Mouse (Mus musculus) adrenal gland, postnatal 25 days (tissue): Measurements from ENCODE around the gene Serinc3. TPM values are rescaled to one million over a fixed set of nuclear protein-coding genes. Genes with fewer than 3 reads are reported as not detected.
A peak's percentile ranks its signal among the peaks of the same experiment; 100 is the strongest.

Experiments
- DNase-seq: peaks from one replicate; pipeline ENCODE4 v3.0.0; 2021; ENCODE audit warnings: mixed read lengths
- total RNA-seq: library from RNA; stranded (reverse); gene quantifications from 2 replicates; pipeline ENCODE4 v1.2.3, GENCODE M21; 2021

Gene Serinc3
- total RNA-seq, 1 experiment from 2014 or later, result 571 TPM

DNA sequence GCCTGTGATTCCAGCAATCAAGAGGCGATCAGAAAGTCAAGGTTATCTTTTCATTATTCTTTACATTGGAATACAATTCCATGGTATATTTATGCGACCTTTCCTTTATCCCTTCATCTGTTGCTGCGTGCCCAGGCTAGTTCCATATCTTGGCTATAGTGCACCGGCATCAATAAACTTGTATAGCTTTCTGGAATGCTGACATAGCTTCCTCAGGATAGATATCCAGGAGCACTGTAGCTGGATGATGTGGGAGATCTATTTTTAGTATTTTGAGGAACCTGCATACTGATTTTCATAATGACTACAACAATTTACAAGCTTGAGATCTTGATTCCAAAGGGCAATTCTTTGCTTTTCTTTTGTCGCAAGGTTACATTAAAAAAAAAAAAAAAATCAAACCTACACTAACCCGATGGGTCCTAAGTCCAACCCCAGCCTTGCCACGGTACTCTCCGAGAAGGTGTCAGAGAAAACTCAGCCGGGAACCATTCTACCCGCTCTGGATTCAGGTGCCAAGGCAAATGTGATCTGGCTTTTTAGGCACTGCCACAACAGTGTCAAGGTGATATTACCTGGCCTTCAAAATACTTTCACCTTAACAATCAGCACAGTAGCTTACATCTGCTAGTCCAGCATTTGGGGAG lies 51.2 kb downstream of the Serinc3 start:
- no peak for DNase-seq

DNA sequence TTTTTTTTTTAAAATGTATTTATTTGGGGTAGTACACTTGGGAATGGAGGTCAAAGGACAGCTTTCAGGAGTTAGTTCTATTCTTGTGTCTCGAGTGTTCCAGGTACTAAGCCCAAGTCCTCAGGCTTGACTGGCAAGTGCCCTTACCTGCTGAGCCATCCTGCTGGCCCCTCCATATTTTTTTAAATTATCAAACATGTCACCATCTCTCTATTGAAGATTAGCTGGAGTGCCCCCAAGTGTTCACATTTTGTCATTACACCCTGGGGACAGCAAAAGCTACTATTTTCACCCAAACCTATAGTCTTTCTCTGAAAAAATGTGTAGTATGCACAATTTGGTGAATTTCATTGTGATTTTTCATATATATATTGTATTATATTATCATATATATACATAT lies 52.8 kb downstream of the Serinc3 start:
- DNase-seq, result peak; percentile 28

GRCm38 (mm10) chr2:163590996-163591395 lies 53.9 kb downstream of the Serinc3 start:
- DNase-seq, result no peak

DNA sequence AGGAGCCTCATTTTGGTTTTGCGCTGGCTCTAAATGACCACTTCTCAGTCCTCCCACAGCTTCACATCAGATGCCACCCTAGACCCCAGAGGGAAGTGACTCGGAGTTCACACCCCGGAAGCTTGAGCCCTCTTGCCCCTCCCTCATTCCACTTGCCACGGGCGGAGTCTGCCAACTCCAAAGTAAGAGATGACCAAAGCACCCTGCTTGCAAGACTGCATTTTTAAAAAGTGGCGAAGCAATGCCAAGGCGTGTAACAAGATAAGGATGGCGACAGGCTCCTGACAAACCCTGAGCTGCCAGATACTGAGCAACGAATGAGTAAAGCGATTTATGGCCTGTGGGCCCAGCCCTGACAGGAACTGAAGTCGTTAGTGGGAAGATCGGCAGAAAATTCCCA lies 54.7 kb downstream of the Serinc3 start:
- no peak for DNase-seq

DNA sequence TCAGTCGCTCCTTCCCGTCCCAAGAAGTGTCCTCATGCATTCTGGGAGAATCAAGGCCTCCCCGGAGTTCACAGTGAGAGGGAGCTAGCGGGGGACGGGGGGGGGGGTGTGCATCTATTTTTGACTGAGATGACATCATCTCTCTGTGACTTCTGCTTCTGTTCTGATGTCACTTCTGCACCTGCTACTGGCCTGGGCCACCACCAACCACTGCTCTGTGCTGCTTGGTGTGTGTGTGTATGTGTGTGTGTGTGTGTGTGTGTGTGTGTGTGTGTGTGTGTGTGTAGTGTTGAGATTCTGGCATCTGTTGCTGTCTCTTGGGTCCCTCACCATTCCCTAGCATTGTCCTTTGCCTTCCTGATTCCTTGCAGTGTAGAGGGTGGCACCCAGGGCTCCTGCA lies 57.4 kb downstream of the Serinc3 start:
- DNase-seq, result no peak

DNA sequence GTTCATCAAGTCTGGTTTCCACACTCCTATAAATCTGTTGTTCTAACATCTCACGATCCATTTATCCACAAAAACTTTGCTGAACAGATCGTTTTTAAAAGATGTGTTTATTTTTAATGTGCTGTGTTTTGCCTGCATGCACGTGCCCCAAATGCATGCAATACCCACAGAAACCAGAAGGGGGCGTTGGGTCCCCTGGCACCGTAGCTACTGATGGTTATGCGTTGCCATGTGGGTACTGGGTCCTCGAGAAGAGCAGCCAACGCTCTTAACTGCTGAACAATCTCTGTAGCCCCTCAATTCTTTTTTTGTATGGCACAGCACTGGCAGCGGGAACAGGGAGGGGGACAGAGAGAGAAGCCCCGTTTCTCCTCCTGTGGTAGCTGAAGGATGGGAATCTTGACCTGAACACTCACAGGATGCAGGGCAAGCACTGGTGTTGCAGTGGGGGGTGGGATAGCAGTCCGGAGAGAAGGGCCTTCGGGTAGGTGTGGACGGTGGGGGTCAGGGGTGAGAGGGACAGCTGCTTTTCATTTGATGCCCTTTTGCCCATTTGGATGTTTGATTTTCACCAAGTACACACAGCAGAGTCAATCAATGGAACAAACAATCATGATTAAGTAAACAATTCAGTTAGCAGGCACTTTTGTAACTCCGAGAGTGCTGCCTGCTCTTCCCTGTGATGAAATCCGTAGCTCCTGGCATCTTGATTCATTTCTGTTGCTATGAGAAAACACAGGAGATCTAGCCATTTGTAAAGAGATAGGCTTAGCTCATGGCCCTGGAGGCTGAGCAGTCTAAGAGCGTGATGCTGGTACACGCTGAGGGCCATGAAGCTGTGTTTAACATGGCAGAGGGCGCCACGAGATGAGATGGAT lies 58.3 kb downstream of the Serinc3 start:
- peak; percentile 27 for DNase-seq

DNA sequence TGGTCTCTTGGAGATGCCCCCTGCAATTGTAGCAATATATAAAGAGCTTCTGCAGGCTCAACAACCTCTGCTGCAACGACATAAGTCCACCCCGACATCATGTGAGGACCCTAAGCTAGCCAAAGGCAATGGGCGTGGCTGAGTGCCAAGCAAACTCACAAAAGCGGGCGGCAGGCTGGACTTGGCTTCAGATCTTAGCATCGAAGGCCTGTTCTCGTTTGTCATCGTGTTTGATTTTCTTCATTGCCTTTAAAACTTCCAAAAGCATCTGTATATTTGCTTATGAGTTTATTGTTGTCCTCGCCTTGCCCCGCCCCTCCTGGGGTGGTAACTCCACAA lies 60.9 kb downstream of the Serinc3 start:
- DNase-seq, result no peak

DNA sequence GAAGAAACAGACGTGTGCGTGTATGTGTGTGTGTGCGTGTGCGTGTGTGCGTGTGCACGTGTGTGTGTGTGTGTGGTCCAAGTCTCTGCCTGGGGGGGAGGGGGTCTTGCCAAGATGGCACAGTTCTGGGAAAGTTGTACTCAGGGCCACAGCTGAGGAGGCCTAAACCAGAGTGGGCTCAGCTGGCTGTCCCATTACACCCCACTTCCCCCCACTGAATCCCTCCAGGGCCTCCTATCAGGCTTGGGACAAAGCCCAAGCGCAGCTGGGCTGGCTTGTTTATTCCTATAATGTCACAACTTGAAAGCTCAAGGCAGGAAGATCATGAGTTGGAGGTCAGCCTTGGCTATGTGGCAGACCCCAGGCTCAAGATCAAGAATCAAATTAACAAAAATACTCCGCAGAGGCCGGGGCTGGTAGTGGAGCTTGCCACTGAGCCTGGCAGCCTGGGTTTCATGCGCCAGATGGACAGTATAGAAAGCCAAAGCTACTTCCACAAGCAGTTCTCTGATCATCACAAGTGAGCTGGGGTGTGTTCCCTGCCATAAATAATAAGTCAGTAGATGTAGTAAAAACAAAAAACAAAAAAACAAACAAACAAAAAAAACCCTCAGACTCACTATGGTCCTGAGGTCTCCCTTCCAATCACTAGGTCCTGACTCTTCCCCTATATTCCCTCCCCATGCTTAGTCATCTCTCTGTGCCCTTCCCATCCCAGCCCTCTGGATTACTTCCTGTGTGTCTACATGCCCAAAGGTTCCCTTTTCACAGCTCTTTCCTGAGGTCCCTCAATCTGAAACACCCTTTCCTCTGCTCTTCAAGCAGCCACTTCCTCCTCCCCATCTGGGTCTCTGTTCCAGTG lies 61.5 kb downstream of the Serinc3 start:
- no peak for DNase-seq

GRCm38 (mm10) chr2:163580069-163580945 lies 64.6 kb downstream of the Serinc3 start:
- DNase-seq, result no peak

DNA sequence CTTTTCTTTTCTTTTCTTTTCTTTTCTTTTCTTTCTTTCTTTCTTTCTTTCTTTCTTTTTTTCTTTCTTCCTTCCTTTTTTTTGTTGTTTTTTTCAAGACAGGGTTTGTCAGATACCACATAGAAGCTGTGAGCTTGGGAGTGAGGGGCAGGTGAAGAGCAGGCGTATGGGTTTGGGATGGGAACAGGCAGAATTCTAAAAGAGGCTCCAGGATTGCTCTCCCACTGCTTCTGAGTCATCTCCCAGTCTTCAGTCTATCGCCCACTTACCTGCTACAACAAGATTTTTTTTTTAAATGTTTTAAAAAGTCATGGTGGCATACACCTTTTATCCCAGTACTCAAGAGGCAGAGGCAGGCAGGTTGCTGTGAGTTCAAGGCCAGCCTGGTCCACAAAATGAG lies 66.9 kb downstream of the Serinc3 start:
- DNase-seq, result no peak

DNA sequence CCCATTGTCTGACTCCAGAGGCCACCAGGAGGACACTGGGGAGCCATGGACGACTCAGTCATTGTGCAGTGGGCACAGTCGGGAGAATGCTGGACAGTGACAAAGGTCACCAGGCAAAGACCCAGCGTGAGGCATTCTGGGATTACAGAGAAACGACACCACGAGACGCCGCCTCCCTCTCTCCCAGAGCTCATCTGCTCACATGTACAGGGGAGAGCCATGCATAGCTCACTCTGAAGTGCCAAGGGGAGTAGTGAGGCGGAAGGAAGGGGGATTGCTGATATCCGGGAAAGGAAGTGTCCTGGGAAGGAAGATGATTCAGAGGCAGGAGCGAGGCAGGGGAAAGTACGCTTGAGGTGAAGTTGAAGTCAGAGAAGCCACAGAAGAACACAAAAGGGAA lies 69.7 kb downstream of the Serinc3 start:
- no peak for DNase-seq

- DNase-seq, result no peak
These were observed 70.6 kb downstream of the Serinc3 start for GRCm38 (mm10) chr2:163574321-163574720.

Other genes with a start within 250 kb of the Serinc3 start
- 2.7 and 2.8 TPM in 2 replicates for gene Jph2, start 247.1 kb downstream of the Serinc3 start, total RNA-seq
- gene Oser1, start 220.4 kb downstream of the Serinc3 start, total RNA-seq, result 34.2 and 36.7 TPM in 2 replicates
- 2.8 and 3.7 TPM in 2 replicates for gene Gdap1l1, start 206.7 kb downstream of the Serinc3 start, total RNA-seq
- 61.2 and 74.5 TPM in 2 replicates for gene Fitm2, start 172.5 kb downstream of the Serinc3 start, total RNA-seq
- not detected in 2 replicates for gene R3hdml, start 152.8 kb downstream of the Serinc3 start, total RNA-seq
- gene Hnf4a, start 138.3 kb downstream of the Serinc3 start, total RNA-seq, result 2.4 TPM in 1 of 2 replicates, not detected in the other
- gene Ttpal, start 42.8 kb downstream of the Serinc3 start, total RNA-seq, result 29.4 and 30.0 TPM in 2 replicates
- gene Pkig, start 13.3 kb upstream of the Serinc3 start, total RNA-seq, result 42.5 and 47.7 TPM in 2 replicates
- gene Ada, start 105.1 kb upstream of the Serinc3 start, total RNA-seq, result 2.8 and 3.6 TPM in 2 replicates
- gene Ccn5, start 175.7 kb upstream of the Serinc3 start, total RNA-seq, result not detected in 2 replicates
- gene Kcnk15, start 208.5 kb upstream of the Serinc3 start, total RNA-seq, result not detected in 2 replicates